Mouse (Mus musculus) left cerebral cortex, adult 2 months (tissue): ENCODE measurements at regions not wholly inside any gene's neighbourhood (a gene's known extent, or its start where the extent isn't known, plus 50 kb on each side); places are given as distances from the start of the nearest gene placed in this dataset.
"Not testable (repeated sequence)": the region's sequence is repeated elsewhere in the genome, so short reads cannot be mapped to it uniquely, and the experiment has no call there.

Source experiments
- DNase-seq, 2 experiments: peaks; one replicate each; pipeline ENCODE4 v3.0.0; 2021 to 2022; ENCODE audit warnings: low spot score in 2 of 2, mixed read lengths in 1 of 2; ENCODE audit errors: extremely low spot score in 1 of 2
- H3K27ac ChIP-seq: fragments of 200-600 bp; 2 replicates; pipeline ENCODE4 v1.8.1; 2022
- H3K4me3 ChIP-seq: fragments of 200-600 bp; 2 replicates; pipeline ENCODE4 v1.8.1; 2022
- CTCF ChIP-seq: fragments of 200-600 bp; IDR thresholded peaks from 2 replicates; pipeline ENCODE4 v1.8.1; 2022; ENCODE audit warnings: antibody characterized with exemption, mild to moderate bottlenecking, moderate library complexity
- intact Hi-C: fragments of 180-260 bp; cut with DNase I; formaldehyde crosslinking; loops from one replicate; pipeline ENCODE4 v1.15.1; 2025

DNA sequence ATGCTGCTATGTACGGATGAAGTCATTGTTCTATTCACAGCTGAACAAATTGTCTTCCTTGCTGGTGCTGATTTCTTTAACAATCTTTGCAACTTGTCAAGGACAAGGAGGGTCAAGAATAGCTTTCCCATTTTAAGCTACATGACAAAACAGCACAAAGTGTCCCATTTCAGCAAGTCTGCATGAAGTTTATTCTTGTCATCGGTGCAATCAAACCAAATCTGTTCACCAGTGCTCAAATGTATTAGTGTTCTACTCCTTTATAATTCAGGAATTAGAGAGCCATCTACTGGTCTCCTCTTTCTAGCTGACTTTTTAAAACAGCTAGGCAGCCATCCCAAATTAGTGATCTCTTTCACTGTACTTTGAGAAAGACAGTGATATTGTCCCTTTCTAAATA, 1040.8 kb downstream of the Galc start:
- no peak for DNase-seq
- peak; percentile 51 for TF ChIP-seq CTCF
- intact Hi-C loops = loop anchor here (2.0 to 10.0 kb wide), 3 partner anchors 286 to 1524 kb away; no protein-coding TSS in a partner anchor
- Histone ChIP-seq H3K4me3 (no peak overlapping the region; the same call in 1 of the 2 replicates), H3K27ac (peak overlapping the region; percentile 82)

DNA sequence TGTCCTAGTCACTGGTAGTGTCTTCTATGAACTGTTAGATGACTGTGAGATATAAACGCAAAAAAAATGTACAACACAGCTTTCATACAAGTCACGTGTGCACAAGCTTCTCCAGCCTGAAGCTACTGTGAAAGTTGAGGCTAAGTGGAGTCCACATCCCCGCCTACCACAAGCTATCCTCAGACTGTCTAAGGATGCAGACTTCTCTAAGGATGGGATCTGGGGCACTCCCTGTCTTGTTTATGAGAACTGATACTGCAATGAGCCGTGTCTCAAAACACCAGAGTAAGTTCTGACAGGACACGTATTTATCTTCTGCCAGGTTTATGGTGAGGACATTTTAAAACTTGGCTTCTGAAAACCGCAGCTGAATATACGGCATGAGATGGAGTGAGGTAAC, 1041.7 kb downstream of the Galc start:
- intact Hi-C loops = loop anchor here (2.0 to 10.0 kb wide), 3 partner anchors 287 to 1523 kb away; no protein-coding TSS in a partner anchor
- Histone ChIP-seq H3K4me3 (no peak overlapping the region), H3K27ac (peak overlapping the region; percentile 82)
- TF ChIP-seq CTCF = no peak
- DNase-seq = no peak

DNA sequence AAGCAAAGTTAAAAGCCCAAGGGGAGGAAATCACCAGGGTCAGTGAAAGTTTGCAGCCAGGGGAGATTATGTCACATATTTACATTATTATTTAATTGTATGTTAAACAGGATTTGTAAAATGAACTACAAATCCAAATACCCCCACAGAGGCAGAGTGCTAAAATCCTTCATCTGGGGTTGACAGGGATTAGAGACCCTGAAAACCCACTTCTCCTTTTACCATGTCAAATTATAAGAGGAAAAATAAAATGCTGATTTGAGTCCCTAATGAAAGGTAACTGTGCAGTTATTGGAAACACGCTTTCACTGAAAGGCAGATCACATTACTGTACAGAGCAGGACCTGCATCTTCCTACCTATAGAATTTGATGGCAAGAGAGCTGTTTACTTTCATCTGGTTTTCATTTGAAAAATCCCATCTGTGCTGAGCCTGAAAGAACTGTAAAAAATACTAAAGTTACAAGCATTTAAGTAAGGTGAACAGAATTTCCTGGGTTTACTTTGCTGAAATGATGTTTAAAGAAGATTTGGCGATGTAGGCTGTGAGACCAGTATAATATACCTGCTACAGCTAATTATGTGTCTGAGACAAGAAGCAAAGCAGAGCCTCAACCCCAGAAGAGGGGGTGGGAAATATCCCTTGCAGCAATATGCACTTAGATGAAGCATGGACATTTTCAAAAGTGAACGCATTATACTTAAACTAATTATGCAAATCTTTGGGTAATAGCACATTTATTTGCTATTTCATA, 1055.4 kb downstream of the Galc start:
- TF ChIP-seq CTCF = no peak
- Histone ChIP-seq H3K4me3 (no peak overlapping the region), H3K27ac (no peak overlapping the region)
- intact Hi-C loops = no loop called here
- no peak for DNase-seq

DNA sequence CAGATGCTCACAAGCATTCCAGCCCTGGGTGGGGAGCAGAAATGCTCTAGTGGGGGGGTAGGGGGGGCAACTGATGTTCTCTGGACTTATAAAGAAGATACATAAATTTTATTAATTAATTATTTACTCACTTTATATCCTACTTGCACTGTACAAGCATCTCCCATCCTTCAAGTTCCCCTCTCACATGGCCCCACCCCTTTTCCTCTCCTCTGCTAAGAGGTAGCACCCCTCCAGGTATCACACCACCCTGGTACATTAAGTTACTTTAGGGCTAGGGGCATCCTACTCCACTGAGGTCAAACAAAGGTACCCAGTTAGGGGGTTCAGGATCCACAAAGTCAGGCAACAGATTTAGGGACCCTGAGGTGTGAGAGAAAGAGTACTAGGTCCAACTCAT, 1097.4 kb downstream of the Galc start:
- TF ChIP-seq CTCF = no peak
- intact Hi-C loops = no loop called here
- no peak for DNase-seq

DNA sequence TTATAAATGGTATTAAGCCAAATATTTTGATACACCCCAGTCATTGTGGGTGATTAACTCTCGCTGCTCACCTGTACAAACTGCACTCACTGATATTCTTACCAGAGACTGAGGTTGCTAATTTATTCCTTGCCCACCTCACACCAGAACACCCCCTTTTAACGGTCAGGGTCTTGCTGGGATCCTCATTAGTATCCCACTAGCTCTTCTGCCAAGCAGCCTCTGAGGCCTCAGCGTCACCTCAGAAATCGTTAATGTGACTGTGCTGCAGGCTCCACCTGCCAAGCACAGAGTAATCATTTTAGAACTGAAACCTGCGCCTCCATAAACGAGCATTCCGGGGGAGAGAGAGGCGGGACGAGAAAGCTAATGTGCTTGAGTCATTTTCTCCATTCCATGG, 1097.8 kb downstream of the Galc start:
- H3K27ac ChIP-seq = no peak overlapping the region
- intact Hi-C loops = no loop called here
- TF ChIP-seq CTCF = no peak
- no peak overlapping the region for H3K4me3 ChIP-seq
- peak in 1 of 2 experiments; percentile 11 for DNase-seq

More for the DNA sequence above, 1097.4 kb downstream of the Galc start:
- Histone ChIP-seq H3K27ac (no peak overlapping the region), H3K4me3 (no peak overlapping the region)

DNA sequence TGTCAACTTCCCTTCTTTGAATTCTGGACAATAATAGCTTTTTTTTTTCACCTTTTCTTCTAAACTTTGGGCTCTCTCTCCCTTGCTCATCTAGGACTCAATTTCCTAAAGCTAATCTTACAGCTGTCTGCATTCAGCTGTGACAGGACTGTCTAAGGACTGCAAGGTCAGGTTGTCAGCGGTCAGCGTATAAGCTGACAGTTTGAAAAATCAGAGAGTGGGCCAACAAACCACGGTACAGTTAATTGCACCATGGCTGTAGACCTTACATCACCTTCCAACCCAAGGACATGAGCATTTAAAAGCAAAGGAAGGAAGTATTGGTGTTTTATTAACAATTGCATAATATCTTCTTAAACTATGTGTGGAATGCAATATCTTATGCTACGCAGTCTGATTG, 1100.9 kb downstream of the Galc start:
- no peak for TF ChIP-seq CTCF

DNA sequence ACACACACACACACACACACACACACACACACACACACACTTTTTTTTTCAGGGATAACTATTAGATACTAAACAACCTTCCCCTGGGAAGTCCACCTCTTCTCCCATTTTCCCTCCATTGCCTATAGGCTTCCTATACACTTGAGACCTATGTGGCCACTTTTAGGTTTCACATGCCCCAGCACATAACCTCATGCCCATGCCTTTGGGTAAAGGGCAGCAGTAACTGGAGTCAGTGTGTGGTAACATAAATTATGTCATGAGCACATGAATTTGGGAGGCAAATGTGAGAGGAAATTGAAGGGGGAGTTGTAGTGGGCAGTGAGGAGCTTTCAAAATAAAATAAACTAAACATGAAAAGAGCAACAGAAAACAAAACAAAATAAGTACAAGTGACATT, 1101.5 kb downstream of the Galc start:
- no peak for DNase-seq
- no peak for TF ChIP-seq CTCF
- Histone ChIP-seq H3K4me3 (no peak overlapping the region), H3K27ac (no peak overlapping the region)
- intact Hi-C loops = no loop called here

More for the DNA sequence above, 1100.9 kb downstream of the Galc start:
- H3K4me3 ChIP-seq = no peak overlapping the region
- no peak for DNase-seq
- no peak overlapping the region for H3K27ac ChIP-seq
- intact Hi-C loops = no loop called here

DNA sequence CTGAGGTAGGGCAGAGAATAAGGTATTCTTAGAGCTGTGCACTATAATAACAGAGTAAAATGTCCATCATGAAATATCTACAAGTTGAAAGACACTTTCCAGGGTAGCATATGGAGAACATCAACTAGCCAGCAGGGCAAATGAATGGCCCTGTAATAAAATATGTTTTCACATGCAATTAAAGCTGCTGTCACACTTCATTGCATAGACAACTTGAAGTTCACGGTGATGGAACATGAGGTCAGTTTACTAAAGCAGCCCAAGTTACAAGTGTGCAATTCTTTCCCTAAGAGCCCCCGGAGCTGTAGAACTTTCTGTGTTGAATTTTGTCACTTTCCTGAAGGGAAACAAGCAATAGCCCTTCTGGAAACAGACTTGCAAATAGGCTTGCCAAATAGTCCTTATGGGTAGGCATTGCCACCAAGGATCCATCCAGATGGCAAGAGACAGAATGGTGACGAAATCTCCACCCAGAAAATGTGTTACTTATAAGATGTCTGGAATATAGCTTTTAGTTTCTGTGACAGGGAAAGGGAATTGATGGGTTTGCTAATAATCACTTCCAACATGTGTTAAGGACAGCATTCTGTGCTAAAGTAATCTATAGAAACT, 1102.7 kb downstream of the Galc start:
- intact Hi-C loops = no loop called here
- no peak for DNase-seq
- no peak overlapping the region for H3K27ac ChIP-seq
- no peak for TF ChIP-seq CTCF
- H3K4me3 ChIP-seq = no peak overlapping the region

DNA sequence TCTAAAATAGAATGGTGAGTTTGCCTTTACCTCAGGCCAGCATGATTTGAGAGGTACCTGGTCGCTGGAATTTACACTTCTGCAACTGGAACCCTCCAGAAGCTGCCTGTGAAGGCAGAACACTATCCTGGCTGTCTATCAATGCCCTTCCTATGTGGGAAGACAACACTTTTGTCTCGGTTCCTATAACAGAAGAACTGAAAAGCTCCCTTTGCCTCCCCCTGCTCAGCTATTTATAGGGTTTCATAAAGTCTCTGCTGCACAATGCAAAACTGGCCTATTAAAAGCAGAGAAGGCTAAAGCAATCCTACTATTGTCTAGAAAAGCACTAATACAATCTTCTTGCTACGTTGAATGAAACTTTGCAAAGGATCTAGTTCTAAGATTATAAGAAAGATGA, 1116.5 kb downstream of the Galc start:
- Histone ChIP-seq H3K4me3 (no peak overlapping the region), H3K27ac (no peak overlapping the region)
- no peak for DNase-seq
- no peak for TF ChIP-seq CTCF
- intact Hi-C loops = no loop called here

DNA sequence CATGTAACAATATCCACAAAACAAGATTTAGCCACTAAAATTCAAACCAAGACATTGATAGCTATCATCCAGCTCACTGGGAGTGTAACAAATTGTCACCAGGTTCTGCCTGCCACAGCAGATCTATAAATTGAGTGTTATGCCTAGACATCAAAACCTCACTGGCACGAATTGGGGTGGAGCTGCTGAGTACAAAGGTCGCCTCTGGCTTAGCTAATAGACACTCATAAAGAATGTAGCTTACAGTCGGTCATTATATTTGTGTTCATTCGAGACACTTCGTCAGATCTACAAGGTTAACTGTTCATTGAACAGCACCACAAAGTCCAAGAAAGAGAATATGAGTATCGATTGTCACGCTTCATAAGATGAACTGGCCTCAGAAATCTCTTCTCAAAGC, 1121.3 kb downstream of the Galc start:
- Histone ChIP-seq H3K4me3 (no peak overlapping the region), H3K27ac (no peak overlapping the region)
- no peak for DNase-seq
- intact Hi-C loops = loop anchor here (10.0 kb wide), 2 partner anchors 837 to 1047 kb away; no protein-coding TSS in a partner anchor
- no peak for TF ChIP-seq CTCF

DNA sequence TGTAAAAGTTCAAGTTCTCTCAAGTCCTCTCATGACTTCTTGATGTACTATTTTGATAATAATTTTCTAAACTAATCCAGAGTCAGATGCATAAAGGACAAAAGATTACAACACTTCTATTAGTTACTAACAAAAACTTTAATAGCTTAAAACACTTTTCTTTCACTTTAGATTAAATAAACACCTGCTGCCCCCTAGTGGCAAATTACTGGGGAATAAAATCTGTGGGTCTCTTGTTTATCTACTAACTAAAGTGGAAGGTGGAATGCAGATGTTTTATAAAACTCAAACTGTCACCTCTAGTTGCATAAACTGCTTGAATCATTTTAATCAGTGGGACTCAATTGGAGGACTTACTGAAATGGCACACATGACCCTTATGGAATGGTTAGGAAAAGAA, 1129.0 kb downstream of the Galc start:
- H3K4me3 ChIP-seq = no peak overlapping the region
- peak; percentile 64 for TF ChIP-seq CTCF
- DNase-seq = peak; percentile 14 to 17
- H3K27ac ChIP-seq = no peak overlapping the region
- intact Hi-C loops = loop anchor here (10.0 kb wide), 2 partner anchors 845 to 1055 kb away; no protein-coding TSS in a partner anchor

DNA sequence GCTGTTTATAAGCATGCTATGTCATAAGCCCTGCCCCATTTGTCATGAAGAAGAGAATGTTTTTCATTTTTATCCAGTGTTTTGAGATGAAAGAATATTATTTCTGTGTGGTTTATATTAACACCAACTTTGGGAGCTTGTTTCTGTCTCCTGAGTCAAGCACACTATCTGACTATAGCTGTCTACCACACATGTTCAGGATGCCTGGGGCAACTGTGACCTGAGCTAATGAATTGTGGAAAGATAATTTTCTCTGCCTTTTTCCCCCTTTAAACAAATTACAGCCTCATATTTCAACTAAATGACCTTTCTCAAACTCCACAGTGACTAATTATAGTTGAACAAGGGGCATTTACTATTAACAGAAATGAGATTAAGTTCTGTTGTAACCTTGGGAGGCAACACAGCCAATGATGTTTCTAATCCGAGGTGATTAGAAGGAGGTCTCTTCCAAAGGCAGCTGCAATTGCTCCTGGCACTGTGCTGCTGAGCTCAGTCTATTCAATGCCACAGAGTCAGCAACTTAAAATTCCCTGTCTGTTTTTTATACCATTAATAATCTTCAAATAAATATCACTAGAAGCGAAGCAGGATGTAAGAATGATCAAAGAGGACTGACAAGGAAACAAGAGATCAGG, 1168.6 kb downstream of the Galc start:
- Histone ChIP-seq H3K27ac (no peak overlapping the region), H3K4me3 (no peak overlapping the region)
- TF ChIP-seq CTCF = no peak
- intact Hi-C loops = no loop called here
- DNase-seq = no peak

DNA sequence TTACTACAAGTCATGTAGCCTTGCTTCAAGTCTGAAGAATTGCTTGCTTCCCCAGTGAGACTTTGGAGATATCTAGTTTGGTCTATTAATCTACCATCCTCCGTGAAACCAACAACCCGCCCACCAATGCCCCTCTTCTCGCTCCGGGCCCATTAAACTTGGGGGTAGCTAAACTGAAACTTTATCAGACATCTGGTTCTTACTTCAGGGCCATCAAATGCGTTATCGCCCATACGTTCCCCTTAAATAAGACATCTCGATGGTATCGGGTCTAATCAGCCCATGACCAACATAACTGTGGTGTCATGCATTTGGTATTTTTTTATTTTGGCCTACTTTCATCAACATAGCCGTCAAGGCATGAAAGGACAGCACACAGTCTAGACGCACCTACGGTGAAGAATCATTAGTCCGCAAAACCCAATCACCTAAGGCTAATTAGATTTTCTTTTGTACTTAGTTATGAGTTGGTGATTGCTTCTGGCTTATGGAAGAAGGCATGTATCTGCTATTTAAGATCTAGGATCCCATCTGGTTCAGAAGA, 1197.8 kb downstream of the Galc start:
- intact Hi-C loops, H3K4me3 ChIP-seq: not testable (repeated sequence)

More for the DNA sequence above, 1197.8 kb downstream of the Galc start:
- not testable (repeated sequence) for H3K27ac ChIP-seq, DNase-seq
